Mouse (Mus musculus) gastrocnemius, postnatal 14 days (tissue): ENCODE results near the gene Acvr2b. TPM values are rescaled to one million over a fixed set of nuclear protein-coding genes. Genes with fewer than 3 reads are reported as not detected.
A peak's percentile ranks its signal among the peaks of the same experiment; 100 is the strongest.

Experiments used
- DNase-seq: peaks from one replicate; pipeline ENCODE4 v3.0.0; 2021; ENCODE audit warnings: mixed read lengths
- intact Hi-C: fragments of 180-260 bp; cut with DNase I; formaldehyde crosslinking; loops from one replicate; pipeline ENCODE4 v1.15.1; 2025; ENCODE audit warnings: low total_unique reads
- total RNA-seq, 2 experiments: library from RNA; stranded (reverse); gene quantifications; 2 replicates each; pipeline ENCODE4 v1.2.3; 2021

Gene Acvr2b
- total RNA-seq, 2 experiments from 2014 or later = 6.5 to 7.3 TPM

GRCm38 (mm10) chr9:119457122-119457521 is 55.2 kb downstream of the Acvr2b start:
- no peak for DNase-seq
- intact Hi-C loops = no loop called here

GRCm38 (mm10) chr9:119460410-119460809 is 58.5 kb downstream of the Acvr2b start:
- DNase-seq = peak; percentile 42
- intact Hi-C loops = loop anchor here (10.0 kb wide), 1 partner anchor 294 kb away; no protein-coding TSS in a partner anchor

- DNase-seq = no peak
- intact Hi-C loops = loop anchor here (2.0 to 10.0 kb wide), 3 partner anchors 97 to 290 kb away; partner anchors contain the start of gene Scn5a
These were observed 63.1 kb downstream of the Acvr2b start for GRCm38 (mm10) chr9:119465056-119465455.

GRCm38 (mm10) chr9:119465595-119465994 is 63.7 kb downstream of the Acvr2b start:
- DNase-seq = peak; percentile 80
- intact Hi-C loops = loop anchor here (2.0 to 10.0 kb wide), 3 partner anchors 97 to 289 kb away; partner anchors contain the start of gene Scn5a

GRCm38 (mm10) chr9:119469691-119470353 is 67.9 kb downstream of the Acvr2b start:
- DNase-seq = no peak
- intact Hi-C loops = loop anchor here (5.0 to 10.0 kb wide), 2 partner anchors 92 to 285 kb away; no protein-coding TSS in a partner anchor

GRCm38 (mm10) chr9:119472412-119472918 is 70.5 kb downstream of the Acvr2b start:
- intact Hi-C loops = no loop called here
- DNase-seq = no peak

GRCm38 (mm10) chr9:119473011-119473410 is 71.1 kb downstream of the Acvr2b start:
- intact Hi-C loops = no loop called here
- DNase-seq = no peak

GRCm38 (mm10) chr9:119473608-119474164 is 71.8 kb downstream of the Acvr2b start:
- intact Hi-C loops = no loop called here
- no peak for DNase-seq

GRCm38 (mm10) chr9:119474717-119475611 is 73.0 kb downstream of the Acvr2b start:
- DNase-seq = no peak
- intact Hi-C loops = no loop called here

GRCm38 (mm10) chr9:119477754-119478153 is 75.8 kb downstream of the Acvr2b start:
- no peak for DNase-seq
- intact Hi-C loops = no loop called here

GRCm38 (mm10) chr9:119478345-119478744 is 76.4 kb downstream of the Acvr2b start:
- peak; percentile 34 for DNase-seq
- intact Hi-C loops = no loop called here

GRCm38 (mm10) chr9:119479297-119479696 is 77.4 kb downstream of the Acvr2b start:
- intact Hi-C loops = no loop called here
- DNase-seq = peak; percentile 66

GRCm38 (mm10) chr9:119481612-119482011 is 79.7 kb downstream of the Acvr2b start:
- intact Hi-C loops = no loop called here

GRCm38 (mm10) chr9:119483554-119484353 is 81.8 kb downstream of the Acvr2b start:
- intact Hi-C loops = no loop called here
- DNase-seq = peak; percentile 71

More at GRCm38 (mm10) chr9:119481612-119482011, 79.7 kb downstream of the Acvr2b start:
- DNase-seq = no peak

- no peak for DNase-seq
- intact Hi-C loops = no loop called here
These were observed 82.5 kb downstream of the Acvr2b start for GRCm38 (mm10) chr9:119484420-119484819.
